Mouse (Mus musculus) liver, adult 2 months (tissue): ENCODE data around the gene Zbtb42.

Source experiments
- CTCF ChIP-seq: fragments of 200-500 bp; IDR thresholded peaks from 2 replicates; pipeline ENCODE4 v1.5.1; 2011; ENCODE audit warnings: low read depth, low read length, control low read depth
- POLR2A ChIP-seq: fragments of 200-500 bp; IDR thresholded peaks from 2 replicates; pipeline ENCODE4 v1.6.1; 2011; ENCODE audit warnings: low read length, control low read depth; ENCODE audit not compliant: insufficient read depth; ENCODE audit errors: extremely low read depth

DNA sequence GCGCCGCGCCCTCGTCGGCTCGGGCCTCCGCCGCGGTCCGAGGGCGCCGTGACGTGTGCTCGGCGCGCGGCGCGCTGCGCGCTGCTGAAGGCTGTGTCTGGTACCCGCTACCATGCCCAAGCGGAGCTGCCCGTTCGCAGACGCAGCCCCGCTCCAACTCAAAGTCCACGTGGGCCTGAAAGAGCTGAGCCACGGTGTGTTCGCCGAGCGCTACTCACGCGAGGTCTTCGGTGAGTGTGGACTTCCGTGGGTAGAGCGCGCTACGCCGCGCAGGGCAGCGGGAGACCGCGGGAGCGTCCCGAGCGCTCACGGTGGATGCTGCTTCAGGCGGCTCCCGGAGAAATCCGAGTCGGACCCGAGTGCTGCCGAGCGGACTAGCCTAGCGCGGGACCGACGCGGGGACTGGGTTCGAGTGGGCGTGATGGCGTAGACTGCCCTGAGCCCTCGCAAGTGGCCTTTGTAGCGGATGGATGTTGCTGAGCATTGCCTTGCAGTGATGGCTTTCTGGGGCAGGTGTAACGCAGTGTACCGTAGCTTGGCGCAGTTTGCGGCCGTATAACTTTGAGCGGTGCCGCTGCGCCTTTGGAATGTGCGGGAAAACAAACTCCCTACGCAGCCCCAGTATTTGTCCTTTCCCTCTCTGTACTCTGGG, 33.6 kb upstream of the Zbtb42 start:
- TF ChIP-seq POLR2A (peak; percentile 68), CTCF (no peak)
